Mouse (Mus musculus): Measurements from ENCODE around the gene Adamts3. TPM values are rescaled to one million over a fixed set of nuclear protein-coding genes. Genes with fewer than 3 reads are reported as not detected.

The Adamts3 gene
- polyA plus RNA-seq, 1 experiment = 0.37 TPM

DNA sequence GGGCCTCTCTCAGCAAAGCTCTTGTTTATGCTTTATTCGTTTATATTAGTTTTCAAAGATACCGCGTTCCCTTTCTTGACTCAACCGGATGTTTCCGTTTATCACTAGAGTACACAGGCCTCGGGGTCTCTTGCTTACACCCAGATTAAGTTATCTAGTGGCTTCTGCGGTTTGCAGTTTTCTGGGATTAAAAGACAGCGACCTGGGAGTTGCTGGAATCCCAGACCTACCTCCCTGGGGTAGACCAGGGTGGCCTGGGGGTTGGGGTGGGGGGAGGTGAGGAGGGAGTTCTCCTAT lies 722 bp upstream of the Adamts3 start:
- Histone ChIP-seq H3K4me1 (peaks cover 35% of the 10 kb centered on the region), H3K4me3 (replicated peaks) (peak overlapping the region; percentile 94)

DNA sequence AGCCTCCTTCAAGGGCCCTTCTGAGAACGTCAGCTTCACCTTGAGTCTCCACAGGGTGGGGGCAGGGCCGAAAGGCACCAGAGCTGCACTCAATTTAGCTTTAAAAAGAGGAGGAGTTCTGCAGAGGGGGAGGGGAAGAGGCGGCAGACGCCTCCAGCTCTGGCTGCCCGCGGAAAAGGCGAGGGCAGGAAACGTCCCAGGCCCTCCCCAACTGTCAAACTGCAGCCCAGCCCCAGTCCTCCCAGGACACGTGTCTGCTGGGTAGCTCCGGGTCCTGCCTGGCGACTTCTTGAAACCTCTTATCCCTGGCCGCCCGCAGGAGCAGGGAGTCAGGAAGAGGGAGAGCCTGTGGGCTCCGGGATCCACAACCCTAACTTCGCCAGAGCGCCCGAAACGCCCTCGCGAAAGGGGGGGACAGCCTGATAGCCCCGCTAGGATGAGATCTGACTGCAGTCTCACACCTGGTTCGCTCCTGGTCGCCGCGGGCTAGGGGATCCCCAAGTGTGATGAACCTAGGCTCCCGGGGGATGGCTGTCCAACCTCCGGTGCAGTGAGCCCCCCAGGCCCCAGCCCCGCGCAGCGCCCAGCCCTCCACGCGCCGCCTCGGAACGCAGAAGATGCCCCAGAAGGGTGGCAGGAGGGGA lies 921 bp downstream of the Adamts3 start:
- Histone ChIP-seq H3K9me3 (peaks cover 11% of the 10 kb centered on the region; the same call in 1 of the 2 replicates), H3K36me3 (replicated peaks; ENCODE audit: low read length) (peaks cover 4% of the 10 kb centered on the region), H3K27me3 (replicated peaks) (peaks cover 13% of the 10 kb centered on the region), H3K4me1 (peaks cover 31% of the 10 kb centered on the region), H3K4me3 (replicated peaks) (peak overlapping the region; percentile 94)
- no peak for TF ChIP-seq GATA1 (IDR thresholded peaks at IDR 0.05; ENCODE audit: borderline replicate concordance, low read length)
- TF ChIP-seq FLI1 (IDR thresholded peaks at IDR 0.05; ENCODE audit: low read length) = no peak

More for the DNA sequence above, 722 bp upstream of the Adamts3 start:
- Histone ChIP-seq H3K9me3 (peaks cover 11% of the 10 kb centered on the region; the same call in 1 of the 2 replicates), H3K27me3 (replicated peaks) (peaks cover 14% of the 10 kb centered on the region), H3K36me3 (replicated peaks; ENCODE audit: low read length) (peaks cover 4% of the 10 kb centered on the region)
- TF ChIP-seq FLI1 (IDR thresholded peaks at IDR 0.05; ENCODE audit: low read length) = no peak
- TF ChIP-seq GATA1 (IDR thresholded peaks at IDR 0.05; ENCODE audit: borderline replicate concordance, low read length) = no peak

DNA sequence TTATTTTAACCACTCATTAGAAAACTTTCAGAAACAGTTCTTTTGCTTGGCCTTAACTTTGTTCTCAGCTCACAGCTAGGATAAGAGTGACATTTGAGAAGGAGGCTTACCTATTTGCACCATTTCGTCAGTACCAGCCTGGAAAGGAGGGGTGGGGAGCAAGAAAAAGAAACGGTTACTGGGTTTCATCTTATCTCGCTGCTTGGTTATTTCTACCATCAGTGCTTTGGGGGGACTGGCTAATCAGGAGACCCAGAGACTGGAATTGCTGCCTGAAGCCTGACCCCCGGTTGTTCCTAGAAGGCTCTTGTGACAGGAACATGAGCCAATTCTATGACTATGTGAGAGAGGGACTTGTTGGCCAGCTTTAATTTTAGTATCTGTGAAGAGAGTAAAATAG lies 1.7 kb downstream of the Adamts3 start:
- Histone ChIP-seq H3K9me3 (peaks cover 11% of the 10 kb centered on the region; the same call in 1 of the 2 replicates), H3K4me3 (replicated peaks) (no peak overlapping the region), H3K4me1 (peaks cover 31% of the 10 kb centered on the region), H3K36me3 (replicated peaks; ENCODE audit: low read length) (peaks cover 4% of the 10 kb centered on the region), H3K27me3 (replicated peaks) (peaks cover 13% of the 10 kb centered on the region)
- TF ChIP-seq GATA1 (IDR thresholded peaks at IDR 0.05; ENCODE audit: borderline replicate concordance, low read length) = no peak
- no peak for TF ChIP-seq FLI1 (IDR thresholded peaks at IDR 0.05; ENCODE audit: low read length)

DNA sequence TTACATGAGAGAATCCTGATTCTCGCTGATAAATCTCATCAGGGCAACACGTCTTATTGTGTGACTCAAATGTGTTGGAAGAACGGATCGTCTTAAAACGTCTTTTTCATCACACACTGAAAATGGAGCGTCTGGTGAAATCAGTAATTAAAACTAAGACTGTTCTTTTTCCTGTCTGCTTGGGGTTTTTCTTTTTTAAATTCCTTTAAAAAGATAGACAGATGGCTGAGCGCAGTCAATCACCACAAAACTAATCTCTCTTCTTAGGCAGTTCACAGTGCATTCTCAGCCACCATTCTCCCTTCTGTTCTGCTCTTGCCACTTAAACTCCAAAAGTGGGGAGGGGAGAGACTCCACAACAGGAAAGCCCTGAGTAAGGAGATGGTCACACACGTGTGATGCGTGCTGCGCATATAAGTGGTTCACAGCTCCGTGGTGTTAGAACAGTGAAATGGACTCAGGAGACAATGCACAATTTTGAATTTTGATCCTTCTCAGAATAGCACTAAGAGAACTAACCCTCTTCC lies 4.2 kb downstream of the Adamts3 start:
- Histone ChIP-seq H3K36me3 (replicated peaks; ENCODE audit: low read length) (peaks cover 4% of the 10 kb centered on the region), H3K9me3 (peaks cover 11% of the 10 kb centered on the region; the same call in 1 of the 2 replicates), H3K4me3 (replicated peaks) (no peak overlapping the region), H3K4me1 (peaks cover 24% of the 10 kb centered on the region), H3K27me3 (replicated peaks) (peaks cover 13% of the 10 kb centered on the region)
- TF ChIP-seq FLI1 (IDR thresholded peaks at IDR 0.05; ENCODE audit: low read length) (no peak), GATA1 (IDR thresholded peaks at IDR 0.05; ENCODE audit: borderline replicate concordance, low read length) (no peak)

DNA sequence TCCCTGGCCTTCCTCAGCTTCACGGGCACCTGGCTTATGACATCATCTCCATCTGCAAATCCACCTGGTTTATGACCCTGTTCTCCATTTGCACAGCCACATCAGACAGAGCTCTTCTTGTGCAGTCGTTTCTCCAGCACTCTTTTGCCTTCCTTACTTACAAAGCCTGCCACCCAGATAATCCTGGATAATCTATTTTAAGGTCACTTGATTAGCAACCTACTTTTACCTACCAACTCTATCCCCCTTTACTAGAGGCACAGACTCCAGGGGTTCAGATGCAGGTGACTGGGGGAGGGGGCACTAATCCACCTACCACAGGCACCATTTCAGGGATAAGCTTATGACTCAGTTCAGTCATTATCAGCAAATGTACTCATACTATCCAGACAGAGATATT lies 10.5 kb downstream of the Adamts3 start:
- H3K27me3 ChIP-seq (replicated peaks) = no peaks in the 10 kb centered on the region
- no peaks in the 10 kb centered on the region for H3K9me3 ChIP-seq
- H3K4me1 ChIP-seq = no peaks in the 10 kb centered on the region
- H3K4me3 ChIP-seq (replicated peaks) = no peak overlapping the region
- H3K36me3 ChIP-seq (replicated peaks; ENCODE audit: low read length) = no peaks in the 10 kb centered on the region
- no peak for TF ChIP-seq GATA1 (IDR thresholded peaks at IDR 0.05; ENCODE audit: borderline replicate concordance, low read length)

DNA sequence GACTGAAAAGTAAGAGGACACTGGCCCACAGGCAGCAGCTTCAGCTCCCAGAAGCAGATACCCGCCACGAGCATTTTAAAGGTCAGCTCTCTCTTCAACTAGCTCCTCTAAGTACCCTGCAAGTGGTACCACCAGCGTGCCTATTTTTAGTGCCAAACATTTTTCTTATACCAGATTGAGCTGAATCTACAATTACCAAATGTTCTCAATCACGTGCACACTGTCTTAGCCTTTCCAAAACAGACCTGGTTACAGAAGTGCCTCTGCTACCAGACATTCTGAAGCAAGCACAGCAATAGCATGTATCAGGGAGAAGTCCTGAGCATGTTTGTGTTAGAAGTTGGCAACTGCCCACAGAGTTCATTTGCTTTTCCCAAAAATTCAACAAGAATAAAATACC lies 23.5 kb downstream of the Adamts3 start:
- TF ChIP-seq GATA1 (IDR thresholded peaks at IDR 0.05; ENCODE audit: borderline replicate concordance, low read length) (no peak), FLI1 (IDR thresholded peaks at IDR 0.05; ENCODE audit: low read length) (no peak)
- H3K36me3 ChIP-seq (replicated peaks; ENCODE audit: low read length) = peaks cover 4% of the 10 kb centered on the region
- H3K9me3 ChIP-seq = no peaks in the 10 kb centered on the region
- H3K4me3 ChIP-seq (replicated peaks) = no peak overlapping the region
- peaks cover 7% of the 10 kb centered on the region; the same call in 1 of the 2 replicates for H3K4me1 ChIP-seq
- H3K27me3 ChIP-seq (replicated peaks) = no peaks in the 10 kb centered on the region

DNA sequence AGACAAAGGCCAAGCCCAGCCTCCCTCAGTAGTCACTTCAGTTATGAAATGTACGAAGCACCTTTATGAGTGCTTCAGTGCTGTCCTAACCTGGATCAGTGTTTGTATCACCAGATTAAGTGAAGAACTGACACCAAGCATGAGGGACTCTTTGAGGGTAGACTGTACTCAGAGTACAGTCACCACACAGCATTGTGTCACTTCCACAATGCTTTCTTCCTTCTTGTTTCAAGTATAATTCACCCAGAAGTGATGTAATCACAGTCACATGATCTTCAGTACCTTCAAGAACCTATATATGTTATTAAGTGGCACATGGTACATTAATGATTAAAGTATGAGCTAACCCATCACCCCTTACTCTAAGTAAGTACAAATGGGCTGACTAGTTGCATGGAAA lies 24.3 kb downstream of the Adamts3 start:
- no peaks in the 10 kb centered on the region for H3K9me3 ChIP-seq
- peaks cover 4% of the 10 kb centered on the region for H3K36me3 ChIP-seq (replicated peaks; ENCODE audit: low read length)
- no peaks in the 10 kb centered on the region for H3K27me3 ChIP-seq (replicated peaks)
- H3K4me3 ChIP-seq (replicated peaks) = no peak overlapping the region
- TF ChIP-seq FLI1 (IDR thresholded peaks at IDR 0.05; ENCODE audit: low read length) = no peak
- no peak for TF ChIP-seq GATA1 (IDR thresholded peaks at IDR 0.05; ENCODE audit: borderline replicate concordance, low read length)
- H3K4me1 ChIP-seq = peaks cover 7% of the 10 kb centered on the region; the same call in 1 of the 2 replicates

DNA sequence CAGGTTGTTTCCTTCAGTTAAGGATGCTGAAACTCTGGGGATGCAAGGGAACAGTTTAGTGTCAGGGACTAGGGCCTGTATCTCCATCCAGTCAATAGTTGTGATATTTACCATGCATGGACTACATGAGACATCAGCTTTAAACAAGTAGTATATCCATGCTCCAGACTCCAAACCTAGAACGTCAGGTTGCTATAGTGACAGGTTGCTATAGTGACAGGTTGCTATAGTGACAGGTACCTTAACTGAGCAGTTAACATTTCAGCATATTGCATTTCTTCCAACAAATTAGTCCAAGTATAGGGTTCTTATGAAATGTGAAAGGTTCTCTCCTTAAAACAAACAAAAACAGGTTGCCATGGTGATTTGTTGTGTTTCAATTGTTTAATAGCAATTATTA lies 36.6 kb downstream of the Adamts3 start:
- Histone ChIP-seq H3K4me1 (peaks cover 26% of the 10 kb centered on the region), H3K9me3 (no peaks in the 10 kb centered on the region), H3K27me3 (replicated peaks) (no peaks in the 10 kb centered on the region), H3K36me3 (replicated peaks; ENCODE audit: low read length) (no peaks in the 10 kb centered on the region), H3K4me3 (replicated peaks) (no peak overlapping the region)
- no peak for TF ChIP-seq FLI1 (IDR thresholded peaks at IDR 0.05; ENCODE audit: low read length)
- no peak for TF ChIP-seq GATA1 (IDR thresholded peaks at IDR 0.05; ENCODE audit: borderline replicate concordance, low read length)

DNA sequence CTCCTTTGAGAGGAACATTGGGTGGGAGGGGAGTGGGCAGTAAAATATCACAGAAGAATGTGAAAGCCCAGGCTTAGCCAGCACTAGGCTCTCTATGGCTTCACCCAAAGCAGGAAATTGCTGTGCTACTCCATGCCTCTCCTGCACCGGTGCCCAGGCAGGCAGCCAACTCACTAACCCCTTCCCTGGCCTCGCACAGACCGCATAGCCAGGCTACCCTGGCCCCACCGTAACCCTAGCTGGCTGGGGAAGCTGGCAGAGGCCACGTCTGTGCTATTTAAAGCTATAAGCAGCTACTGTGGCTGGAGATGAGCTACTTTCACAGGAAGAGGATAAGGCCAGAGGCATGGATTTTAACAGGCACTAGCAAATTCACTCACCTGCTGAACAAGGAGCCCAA lies 38.8 kb downstream of the Adamts3 start:
- Histone ChIP-seq H3K4me1 (peaks cover 33% of the 10 kb centered on the region), H3K4me3 (replicated peaks) (peak overlapping the region; percentile 80), H3K36me3 (replicated peaks; ENCODE audit: low read length) (no peaks in the 10 kb centered on the region), H3K9me3 (no peaks in the 10 kb centered on the region), H3K27me3 (replicated peaks) (no peaks in the 10 kb centered on the region)
- TF ChIP-seq FLI1 (IDR thresholded peaks at IDR 0.05; ENCODE audit: low read length) (no peak), GATA1 (IDR thresholded peaks at IDR 0.05; ENCODE audit: borderline replicate concordance, low read length) (no peak)

DNA sequence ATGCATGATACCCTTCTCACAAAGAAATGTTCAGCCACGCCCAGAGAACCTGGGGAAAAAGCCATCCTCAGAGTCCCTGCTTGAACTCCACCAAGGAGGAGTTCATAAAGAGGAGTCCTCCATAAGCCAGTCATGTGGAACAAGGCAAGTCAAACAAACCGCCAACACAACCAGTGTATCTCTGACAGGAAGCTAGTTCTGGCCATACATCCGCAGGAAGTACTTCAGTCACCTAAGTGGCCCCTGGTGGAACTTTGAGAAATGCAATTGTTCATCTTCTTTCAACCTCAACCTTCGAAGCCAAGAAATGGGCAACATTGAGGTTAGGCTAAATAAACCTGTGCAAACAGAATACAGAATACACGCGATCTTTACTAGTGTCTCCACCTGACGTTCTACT lies 39.7 kb downstream of the Adamts3 start:
- Histone ChIP-seq H3K9me3 (no peaks in the 10 kb centered on the region), H3K4me3 (replicated peaks) (no peak overlapping the region)
- no peak for TF ChIP-seq FLI1 (IDR thresholded peaks at IDR 0.05; ENCODE audit: low read length)
- no peak for TF ChIP-seq GATA1 (IDR thresholded peaks at IDR 0.05; ENCODE audit: borderline replicate concordance, low read length)

More for the DNA sequence above, 39.7 kb downstream of the Adamts3 start:
- Histone ChIP-seq H3K4me1 (peaks cover 33% of the 10 kb centered on the region), H3K36me3 (replicated peaks; ENCODE audit: low read length) (no peaks in the 10 kb centered on the region), H3K27me3 (replicated peaks) (no peaks in the 10 kb centered on the region)
